Mouse (Mus musculus) testis, adult 2 months (tissue): ENCODE measurements around the gene Sgms2. TPM values are rescaled to one million over a fixed set of nuclear protein-coding genes. Genes with fewer than 3 reads are reported as not detected.

ENCODE experiments used
- H3K27ac ChIP-seq: fragments of 200-500 bp; 2 replicates; pipeline ENCODE4 v1.5.1; 2012; ENCODE audit warnings: low read depth, low read length; ENCODE audit not compliant: control insufficient read depth, insufficient read depth
- H3K27me3 ChIP-seq: fragments of 200-500 bp; 2 replicates; pipeline ENCODE4 v1.6.1; 2012; ENCODE audit warnings: mild to moderate bottlenecking, low read length, moderate library complexity; ENCODE audit not compliant: control insufficient read depth, insufficient read depth
- H3K36me3 ChIP-seq: fragments of 200-500 bp; 2 replicates; pipeline ENCODE4 v1.6.1; 2012; ENCODE audit warnings: mild to moderate bottlenecking, low read length; ENCODE audit not compliant: control insufficient read depth, insufficient read depth
- H3K4me1 ChIP-seq: fragments of 200-500 bp; 2 replicates; pipeline ENCODE4 v1.6.1; 2012; ENCODE audit warnings: low read length; ENCODE audit not compliant: control insufficient read depth, insufficient read depth
- H3K4me3 ChIP-seq: fragments of 200-500 bp; 2 replicates; pipeline ENCODE4 v1.5.1; 2012; ENCODE audit warnings: low read depth, mild to moderate bottlenecking, low read length, moderate library complexity, mixed read lengths; ENCODE audit not compliant: control insufficient read depth
- CTCF ChIP-seq: fragments of 200-500 bp; IDR thresholded peaks from 2 replicates; pipeline ENCODE4 v1.5.1; 2012; ENCODE audit warnings: low read depth, mild to moderate bottlenecking, inconsistent platforms, low read length, moderate library complexity; ENCODE audit not compliant: control insufficient read depth, insufficient read depth, insufficient replicate concordance
- POLR2A ChIP-seq: fragments of 200-500 bp; IDR thresholded peaks from 2 replicates; pipeline ENCODE4 v1.6.1; 2012; ENCODE audit warnings: low read depth, mild to moderate bottlenecking, inconsistent platforms, low read length, moderate library complexity; ENCODE audit not compliant: control insufficient read depth
- polyA plus RNA-seq: library from polyadenylated mRNA; depleted of rRNA; stranded (reverse); fragments of >200 nt; gene quantifications from 2 replicates; pipeline ENCODE4 v1.2.3, GENCODE M21; 2012

Sgms2 gene
- polyA plus RNA-seq, 1 experiment, result 48.2 TPM

DNA sequence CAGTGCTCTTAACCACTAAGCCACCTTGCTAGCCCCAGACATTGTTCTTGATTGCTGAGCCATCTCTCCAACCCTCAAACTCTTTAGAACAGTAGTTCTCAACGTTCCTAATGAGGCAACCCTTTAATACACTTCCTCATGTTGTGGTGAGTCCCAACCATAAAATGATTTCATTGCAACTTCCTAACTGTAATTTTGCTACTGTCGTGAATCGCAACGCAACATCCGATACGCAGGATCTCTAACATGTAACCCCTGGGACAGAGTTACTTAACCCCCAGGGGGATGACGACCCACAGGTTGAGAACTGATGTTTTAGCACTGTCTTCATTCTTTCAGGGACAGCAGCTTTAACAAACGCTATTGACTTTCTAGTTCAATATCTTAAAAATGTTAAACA, 122.5 kb downstream of the Sgms2 start:
- Histone ChIP-seq H3K4me1 (peaks cover 10% of the 10 kb centered on the region), H3K36me3 (no peaks in the 10 kb centered on the region), H3K4me3 (no peak overlapping the region), H3K27ac (no peak overlapping the region), H3K27me3 (no peaks in the 10 kb centered on the region)
- TF ChIP-seq POLR2A (no peak), CTCF (no peak)

DNA sequence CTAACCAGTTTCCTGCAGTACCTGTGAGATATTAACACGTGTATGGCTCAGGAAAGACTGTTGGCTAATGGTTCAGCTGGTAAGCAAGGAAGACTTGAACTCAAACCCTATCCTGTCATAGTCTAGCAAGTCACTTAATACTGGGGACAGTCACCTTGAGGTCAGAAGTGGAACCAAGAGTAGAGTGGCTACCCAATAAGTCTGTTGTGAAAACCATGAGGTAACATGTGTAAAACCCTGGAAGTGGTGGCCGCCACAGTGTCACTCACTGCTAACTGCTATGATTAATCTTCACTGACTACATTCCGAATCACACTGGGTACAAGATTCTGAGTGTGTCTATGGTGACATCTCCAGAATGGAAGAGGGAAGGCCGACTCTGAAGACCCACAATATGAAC, 123.8 kb downstream of the Sgms2 start:
- TF ChIP-seq CTCF (no peak), POLR2A (no peak)

DNA sequence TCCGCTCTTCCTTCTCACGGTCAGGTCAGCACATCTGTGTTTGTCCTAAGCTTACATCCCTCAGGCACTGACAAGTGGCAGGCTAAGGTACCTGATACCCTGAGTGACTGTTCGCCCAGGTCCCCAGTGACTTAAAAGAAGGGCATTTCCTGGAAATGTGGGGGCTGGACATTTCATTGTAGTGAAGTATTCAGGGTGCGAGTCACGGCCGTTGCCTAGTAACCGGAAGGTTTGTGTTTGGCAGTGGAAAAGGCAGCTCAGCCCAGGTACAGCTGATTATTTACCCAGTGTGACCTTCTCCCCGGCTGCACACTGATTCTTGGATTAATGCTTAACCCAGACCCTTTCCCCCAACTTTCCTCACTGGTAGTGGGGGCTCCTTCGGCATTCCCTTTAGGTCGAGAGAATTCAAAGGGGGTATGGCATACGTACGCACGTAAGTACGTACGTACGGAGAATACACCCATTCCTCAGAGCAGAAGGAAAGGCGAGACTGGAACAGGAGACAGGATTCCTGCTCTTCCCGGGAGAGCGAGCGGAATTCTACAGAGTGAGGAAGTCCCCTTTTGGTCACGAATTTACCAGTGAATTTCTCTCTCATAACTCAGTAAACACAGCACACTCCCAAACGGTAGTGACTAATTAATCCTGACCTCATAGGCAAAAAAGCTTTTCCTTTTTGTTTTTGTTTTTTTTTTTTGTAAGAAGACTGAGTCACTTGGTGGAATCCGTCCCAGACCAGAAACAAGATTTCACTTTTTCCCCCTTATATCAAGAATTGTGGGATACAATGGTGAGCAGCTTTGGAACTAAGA, 126.4 kb downstream of the Sgms2 start:
- Histone ChIP-seq H3K4me1 (peaks cover 14% of the 10 kb centered on the region), H3K27ac (no peak overlapping the region), H3K27me3 (no peaks in the 10 kb centered on the region), H3K36me3 (no peaks in the 10 kb centered on the region), H3K4me3 (peak overlapping the region; percentile 77)
- TF ChIP-seq POLR2A (0 out of 2 replicates have a peak, but pooled peaks have one; percentile 19), CTCF (no peak)

More for the DNA sequence above, 123.8 kb downstream of the Sgms2 start:
- Histone ChIP-seq H3K4me1 (peaks cover 14% of the 10 kb centered on the region), H3K36me3 (no peaks in the 10 kb centered on the region), H3K27me3 (no peaks in the 10 kb centered on the region), H3K4me3 (no peak overlapping the region), H3K27ac (no peak overlapping the region)

- Histone ChIP-seq H3K4me1 (peaks cover 14% of the 10 kb centered on the region), H3K36me3 (no peaks in the 10 kb centered on the region), H3K4me3 (peak overlapping the region; percentile 77), H3K27ac (no peak overlapping the region), H3K27me3 (no peaks in the 10 kb centered on the region)
- no peak for TF ChIP-seq POLR2A
- no peak for TF ChIP-seq CTCF
Measured at GRCm38 (mm10) chr3:131364194-131364593, 127.0 kb downstream of the Sgms2 start.

DNA sequence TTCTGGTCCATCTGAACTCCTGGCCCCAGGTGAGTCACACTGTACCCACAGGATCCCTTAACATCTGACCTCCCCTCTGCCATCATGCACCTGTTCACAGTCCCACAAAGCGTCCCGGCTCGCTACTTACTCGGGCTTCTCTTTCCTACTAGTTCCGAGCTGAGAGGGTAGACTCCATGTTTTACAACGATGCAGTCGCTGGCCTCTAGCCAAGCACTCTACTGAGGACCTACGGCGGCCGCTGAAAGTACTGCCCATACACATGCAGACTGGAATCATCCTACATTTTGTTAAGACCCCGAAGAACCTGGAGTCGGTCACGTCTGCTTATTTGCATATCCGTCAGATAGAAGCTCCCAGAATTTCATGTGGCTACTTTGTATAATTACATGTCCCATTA, 127.6 kb downstream of the Sgms2 start:
- H3K4me3 ChIP-seq, result peak overlapping the region; percentile 8
- H3K4me1 ChIP-seq, result peaks cover 14% of the 10 kb centered on the region
- no peaks in the 10 kb centered on the region for H3K27me3 ChIP-seq
- no peak overlapping the region for H3K27ac ChIP-seq
- TF ChIP-seq POLR2A (no peak), CTCF (no peak)
- no peaks in the 10 kb centered on the region for H3K36me3 ChIP-seq

- peaks cover 14% of the 10 kb centered on the region for H3K4me1 ChIP-seq
- TF ChIP-seq POLR2A, result no peak
- no peak for TF ChIP-seq CTCF
- H3K4me3 ChIP-seq, result no peak overlapping the region
- H3K27ac ChIP-seq, result no peak overlapping the region
- H3K27me3 ChIP-seq, result no peaks in the 10 kb centered on the region
- H3K36me3 ChIP-seq, result no peaks in the 10 kb centered on the region
Measured at GRCm38 (mm10) chr3:131361960-131362359, 129.3 kb downstream of the Sgms2 start.

DNA sequence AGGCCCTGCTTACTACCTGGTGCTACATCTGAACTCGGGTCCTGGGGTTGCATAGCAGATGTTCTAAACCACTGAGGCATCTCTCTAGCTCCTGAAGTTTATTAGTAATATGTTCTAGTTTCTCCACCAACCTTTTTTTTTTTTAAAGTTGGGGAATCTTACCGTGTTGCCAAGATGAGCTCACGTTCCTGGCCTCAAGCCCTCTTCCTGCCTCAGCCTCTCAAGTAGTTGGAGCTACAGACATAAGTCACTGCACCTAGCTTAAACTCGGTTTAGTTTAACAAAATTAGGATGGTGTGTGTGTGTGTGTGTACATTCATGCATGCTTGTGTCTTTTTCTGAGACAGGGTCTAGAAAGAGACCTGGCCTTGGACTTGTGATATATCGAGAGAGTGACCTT, 132.2 kb downstream of the Sgms2 start:
- TF ChIP-seq CTCF, result no peak
- no peak for TF ChIP-seq POLR2A
- Histone ChIP-seq H3K4me3 (no peak overlapping the region), H3K27ac (no peak overlapping the region), H3K27me3 (no peaks in the 10 kb centered on the region), H3K36me3 (no peaks in the 10 kb centered on the region), H3K4me1 (peaks cover 4% of the 10 kb centered on the region)
